Mouse (Mus musculus): Measurements from ENCODE around the gene Evi2.

DNA sequence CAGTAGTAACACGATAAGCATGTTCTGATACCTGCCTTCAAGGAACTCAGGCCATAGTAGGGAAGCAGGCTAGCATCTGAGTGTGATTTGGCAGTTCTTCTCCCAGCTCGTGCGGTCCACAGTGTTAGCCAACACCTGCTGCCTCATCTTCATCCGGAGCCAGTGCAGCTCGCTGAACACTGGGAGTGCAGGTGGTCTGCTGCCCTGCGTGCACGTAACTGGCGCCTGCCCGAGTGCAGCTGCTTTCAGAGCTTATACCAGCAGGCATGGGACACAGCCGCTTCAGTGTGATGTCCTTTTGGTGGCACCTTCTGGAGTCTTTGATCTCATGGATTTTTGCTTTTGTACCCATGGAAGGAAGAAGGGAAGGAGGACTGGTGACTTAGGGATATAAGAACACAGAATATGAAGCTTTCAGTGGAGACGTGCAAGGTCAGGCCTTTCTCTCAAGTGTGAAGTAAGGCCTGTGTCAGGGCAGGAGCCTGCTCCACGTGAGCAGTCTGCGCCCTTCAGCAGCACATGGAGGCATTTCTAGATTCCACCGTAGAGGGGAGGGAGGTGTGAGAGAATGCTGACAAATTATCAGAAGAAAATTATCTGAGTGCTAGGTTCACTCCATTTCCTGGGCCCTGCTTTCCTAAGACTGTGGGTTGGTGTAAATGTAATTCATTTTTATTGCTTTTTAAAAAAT lies 45.1 kb upstream of the Evi2 start:
- no peak for TF ChIP-seq CTCF (IDR thresholded peaks at IDR 0.05; ENCODE audit: low read depth)
- no peak for TF ChIP-seq EP300 (optimal IDR thresholded peaks at IDR 0.05)

Measured in stomach, postnatal 0 days (tissue).